Mouse (Mus musculus): ENCODE results near the gene BC048671. TPM values are rescaled to one million over a fixed set of nuclear protein-coding genes. Genes with fewer than 3 reads are reported as not detected.

BC048671 gene
- not detected for polyA plus RNA-seq (2017; shearing (Covaris generic))

DNA sequence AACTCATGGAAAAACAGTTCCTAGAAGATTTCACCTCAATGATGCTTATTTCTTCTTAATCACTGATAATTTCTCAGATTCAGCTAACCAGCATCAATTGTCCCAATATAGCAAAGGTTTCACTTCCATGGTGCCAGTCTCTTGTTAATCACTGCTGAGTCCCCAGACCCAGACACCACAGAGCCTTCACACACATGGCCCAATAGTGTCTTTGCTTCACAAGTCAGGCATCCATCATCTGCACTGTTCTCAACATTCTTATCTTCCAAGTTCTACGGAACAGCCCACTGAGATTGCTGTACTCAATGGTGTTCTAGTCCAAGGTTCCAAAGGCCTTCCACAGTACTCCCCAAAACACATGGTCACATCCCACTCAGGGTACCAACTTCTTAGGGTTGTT is at the start of gene BC048671:
Gene BC048671, plus strand, starts transcription at position 301 of the 400 bp plus-strand sequence.

DNA sequence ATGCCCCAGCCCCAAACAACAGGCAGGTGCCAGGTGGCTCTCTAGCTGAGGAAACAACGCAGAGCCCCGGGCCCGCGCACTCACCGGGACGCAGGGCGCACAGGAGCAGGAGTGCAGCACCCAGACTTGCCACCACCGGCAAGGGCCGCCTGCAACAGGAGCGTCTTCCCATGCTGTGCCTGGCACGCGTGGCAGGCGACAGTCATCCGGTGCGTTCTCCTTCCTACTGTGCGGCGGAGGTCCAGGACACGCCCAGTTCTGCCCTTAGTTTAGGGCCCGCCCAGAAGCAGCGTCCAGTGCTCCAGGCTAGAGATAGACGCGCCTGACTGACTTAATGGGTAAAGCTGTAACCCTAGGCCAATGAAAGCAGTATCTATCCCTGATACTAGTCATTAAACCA is 24.0 kb downstream of the BC048671 start, which contains the start of gene Chst13:
Gene Chst13, minus strand, starts transcription at position 195 of the 400 bp plus-strand sequence.

DNA sequence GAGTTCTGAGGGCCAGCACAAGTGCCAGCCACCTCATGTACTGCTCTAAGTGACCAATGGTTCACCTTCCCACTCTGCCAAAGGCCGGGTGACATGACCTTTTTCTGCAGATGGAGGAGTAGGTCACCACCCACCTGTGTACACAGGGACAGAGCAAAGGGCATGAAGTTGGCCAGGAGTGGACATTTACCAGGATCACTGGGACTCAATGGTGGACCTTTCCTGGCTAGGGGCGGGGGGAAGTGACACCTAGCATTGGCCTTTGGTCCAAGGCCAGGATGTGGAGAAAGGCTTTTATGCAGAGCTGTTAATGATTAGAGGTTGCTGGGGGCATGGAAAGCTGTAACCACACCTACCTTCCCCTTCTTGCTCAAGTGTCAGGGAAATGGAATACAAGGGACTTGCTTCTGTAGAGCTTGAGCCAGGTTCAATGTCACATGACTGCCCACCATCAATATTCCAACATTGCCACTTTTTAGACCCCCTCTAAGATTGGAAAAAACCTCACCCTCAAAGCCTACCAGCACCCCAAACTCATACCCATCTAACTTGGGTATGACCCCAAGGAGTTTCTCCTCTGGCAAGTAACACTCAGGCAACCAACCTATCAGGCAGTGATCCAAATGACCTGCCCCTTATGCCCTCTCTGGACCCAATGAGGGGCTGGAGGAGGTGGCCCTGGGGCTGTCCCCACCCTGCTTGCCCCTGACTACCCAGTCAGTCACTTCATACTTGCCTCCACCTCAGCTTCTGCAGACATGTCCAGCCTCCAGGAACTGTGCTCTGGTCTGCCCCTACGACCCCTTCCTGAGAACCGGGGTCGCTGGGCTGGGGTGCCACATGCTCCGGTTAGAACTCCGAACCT is 31.8 kb downstream of the BC048671 start, which contains the start of gene Uroc1:
Gene Uroc1, plus strand, starts transcription at position 724 of the 865 bp plus-strand sequence.

Other genes starting within 250 kb of the BC048671 start
- gene Vmn1r49, start 222.7 kb upstream of the BC048671 start, polyA plus RNA-seq (2017; shearing (Covaris generic)): 0.22 TPM
- not detected for gene Vmn1r50, start 199.8 kb upstream of the BC048671 start, polyA plus RNA-seq (2017; shearing (Covaris generic))
- not detected for gene Vmn1r51, start 178.6 kb upstream of the BC048671 start, polyA plus RNA-seq (2017; shearing (Covaris generic))
- not detected for gene Vmn1r52, start 126.4 kb upstream of the BC048671 start, polyA plus RNA-seq (2017; shearing (Covaris generic))
- not detected for gene V1ra8, start 98.4 kb upstream of the BC048671 start, polyA plus RNA-seq (2017; shearing (Covaris generic))
- gene Vmn1r53, start 76.8 kb upstream of the BC048671 start, polyA plus RNA-seq (2017; shearing (Covaris generic)): not detected
- gene Vmn1r54, start 54.9 kb upstream of the BC048671 start, polyA plus RNA-seq (2017; shearing (Covaris generic)): not detected
- gene Chst13, start 24.0 kb downstream of the BC048671 start, polyA plus RNA-seq (2017; shearing (Covaris generic)): not detected
- not detected for gene Uroc1, start 32.1 kb downstream of the BC048671 start, polyA plus RNA-seq (2017; shearing (Covaris generic))
- gene Zxdc, start 68.3 kb downstream of the BC048671 start, polyA plus RNA-seq (2017; shearing (Covaris generic)): 31.0 TPM
- gene Cfap100, start 127.6 kb downstream of the BC048671 start, polyA plus RNA-seq (2017; shearing (Covaris generic)): 0.24 TPM
- not detected for gene Klf15, start 161.4 kb downstream of the BC048671 start, polyA plus RNA-seq (2017; shearing (Covaris generic))
- gene Aldh1l1, start 185.2 kb downstream of the BC048671 start, polyA plus RNA-seq (2017; shearing (Covaris generic)): 1.3 TPM